Mouse (Mus musculus) Patski (cell line): Measurements from ENCODE around the gene Pigb. TPM values are rescaled to one million over a fixed set of nuclear protein-coding genes. Genes with fewer than 3 reads are reported as not detected.

Source experiments
- ATAC-seq: fragments of 100-300 bp; one replicate; pipeline ENCODE4 v1.8.0; 2021
- CTCF ChIA-PET: fragments of 350-600 bp; sonication (Branson Sonifier 250); formaldehyde crosslinking; loops from one replicate; lab custom pipeline; 2022; ENCODE audit warnings: inconsistent platforms; lab: Charles Lee
- POLR2A ChIA-PET: fragments of 350-600 bp; sonication (Branson Sonifier 250); formaldehyde crosslinking; loops from one replicate; lab custom pipeline; 2022; ENCODE audit warnings: antibody characterized with exemption, inconsistent platforms; lab: Charles Lee
- DNase-seq: peaks from one replicate; pipeline ENCODE4 v3.0.0-alpha.2; 2011; ENCODE audit warnings: low read depth, low spot score
- H3K27me3 ChIP-seq: fragments of 371-371 bp; one replicate; pipeline ENCODE4 v1.5.1; 2021
- CTCF ChIP-seq: fragments of 100-300 bp; IDR thresholded peaks from one replicate; pipeline ENCODE4 v1.5.1; 2021
- in situ Hi-C: fragments of 300-500 bp; cut with MboI; formaldehyde crosslinking; loops from 3 replicates; pipeline ENCODE4 v1.11.1; 2018; ENCODE audit warnings: low pct_unique_long_range_greater_than_20kb, mixed read lengths
- polyA plus RNA-seq: library from polyadenylated mRNA; unstranded; gene quantifications from one replicate; pipeline ENCODE4 v1.2.3, GENCODE M21; 2021

Gene Pigb
- polyA plus RNA-seq, 1 experiment from 2014 or later, result 23.3 TPM

DNA sequence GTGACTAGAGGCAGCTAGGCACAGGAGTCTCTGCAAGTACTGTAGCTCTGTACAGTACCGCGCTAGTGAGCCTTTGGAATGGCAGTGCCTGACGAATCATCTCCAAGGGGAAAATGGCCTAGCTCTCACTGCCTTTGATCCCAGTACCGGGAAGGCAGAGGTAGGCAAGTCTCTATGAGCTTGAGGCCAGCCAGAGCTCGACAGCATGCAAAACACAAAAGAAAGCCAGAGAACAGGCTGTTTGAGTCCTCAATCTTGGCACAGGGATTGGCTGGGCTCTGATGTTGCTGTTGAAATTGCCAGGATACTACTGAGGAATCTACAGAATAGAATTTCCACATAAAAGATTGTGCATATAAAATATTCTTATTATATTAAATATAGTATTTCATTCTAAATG lies 67.7 kb downstream of the Pigb start:
- in situ Hi-C loops, result no loop called here
- ATAC-seq (no peak), DNase-seq (no peak)
- TF ChIP-seq CTCF, result no peak
- H3K27me3 ChIP-seq, result no peaks in the 10 kb centered on the region
- CTCF ChIA-PET, result interaction anchor here (0.8 to 1.5 kb wide), 3 partner anchors 13 to 120 kb away, joined by 3 to 4 read pairs (median 3); partner anchors contain the start of genes Ccpg1 and Ccpg1os
- POLR2A ChIA-PET, result no interaction called here

DNA sequence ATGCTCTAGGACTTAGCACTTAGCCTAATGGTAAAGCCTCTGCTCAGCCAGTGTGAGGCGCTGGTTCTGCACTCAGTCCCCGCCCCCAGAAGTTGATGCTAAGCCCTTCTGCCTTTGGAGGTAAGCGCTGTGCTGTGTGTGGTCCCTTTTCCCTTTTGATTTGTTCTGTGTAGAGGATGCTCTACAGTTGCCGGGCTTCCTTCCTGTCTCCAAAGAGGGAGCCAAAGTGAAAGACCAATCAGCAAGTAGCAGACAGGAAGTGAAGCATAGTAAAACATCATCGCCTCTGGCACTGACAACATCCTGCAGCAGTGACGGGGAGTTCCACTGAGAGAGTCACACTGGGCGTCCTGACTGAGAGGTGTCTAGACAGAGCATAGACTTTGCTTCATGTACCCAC lies 70.3 kb downstream of the Pigb start:
- peak; percentile 22 for TF ChIP-seq CTCF
- CTCF ChIA-PET, result interaction anchor here (0.8 kb wide), 1 partner anchor 9 kb away, joined by 3 read pairs; no protein-coding TSS in a partner anchor
- ATAC-seq (no peak), DNase-seq (no peak)
- in situ Hi-C loops, result no loop called here
- POLR2A ChIA-PET, result no interaction called here
- no peaks in the 10 kb centered on the region for H3K27me3 ChIP-seq

DNA sequence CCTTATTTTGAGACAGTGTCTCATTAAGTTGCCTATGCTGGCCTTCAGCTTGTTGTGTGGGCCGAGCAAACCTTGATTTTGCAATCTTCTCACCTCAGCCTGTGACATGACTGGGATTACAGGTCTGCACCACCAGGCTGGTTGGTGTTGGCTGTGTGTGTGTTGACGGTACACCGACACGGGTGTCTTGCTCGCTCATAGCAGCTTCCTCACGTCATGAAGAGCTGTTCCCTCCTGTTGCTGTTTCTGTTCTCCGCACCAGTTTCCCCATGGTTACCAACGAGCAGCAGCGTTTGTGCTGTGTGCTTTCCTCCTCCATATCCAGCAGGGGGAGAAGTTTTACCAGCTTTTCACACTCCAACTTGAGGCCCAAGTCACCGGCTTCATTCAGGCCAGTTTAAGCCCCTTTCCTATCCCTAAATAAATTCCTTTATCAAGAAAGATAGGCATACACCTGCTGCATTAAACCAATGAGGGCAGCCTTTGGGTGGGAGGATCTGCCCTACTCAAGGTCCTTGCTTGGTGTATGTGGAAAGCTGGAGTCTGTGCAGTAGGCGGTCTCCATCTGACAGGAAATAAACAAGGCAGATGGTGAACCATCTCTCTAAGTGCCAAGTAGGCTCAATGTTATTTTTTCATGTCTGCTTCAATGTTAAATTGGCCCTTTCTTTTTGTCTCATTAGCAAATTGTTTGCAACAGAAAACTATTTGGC lies 71.7 kb downstream of the Pigb start:
- DNase-seq (no peak), ATAC-seq (peak; percentile 47)
- ChIA-PET POLR2A (no interaction called here), CTCF (interaction anchor here (1.0 to 1.9 kb wide), 5 partner anchors 10 to 124 kb away, joined by 3 to 6 read pairs (median 4); partner anchors contain the start of genes Dyx1c1 and Gm44503)
- TF ChIP-seq CTCF, result peak; percentile 77
- H3K27me3 ChIP-seq, result no peaks in the 10 kb centered on the region
- in situ Hi-C loops, result no loop called here

DNA sequence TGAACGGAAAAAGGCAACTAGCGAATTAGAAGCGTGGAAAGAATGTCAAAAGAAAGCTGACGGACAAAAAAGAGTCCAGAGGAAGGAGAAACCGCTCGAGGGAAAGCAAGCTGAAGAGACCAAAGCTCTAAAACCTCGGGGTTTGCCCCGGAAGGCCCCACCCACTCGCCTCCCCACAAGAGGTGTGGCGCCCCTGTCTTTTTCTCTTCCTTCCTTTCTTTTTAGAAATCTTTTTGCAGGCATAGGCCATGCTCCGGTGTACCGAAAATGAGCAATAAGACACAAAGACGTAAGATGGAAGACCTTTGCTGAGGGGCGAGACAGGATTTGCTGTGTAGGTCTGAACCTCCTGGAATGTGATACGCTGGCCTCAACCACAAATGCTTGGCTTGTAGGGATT lies 78.2 kb downstream of the Pigb start:
- DNase-seq, result no peak
- in situ Hi-C loops, result no loop called here

DNA sequence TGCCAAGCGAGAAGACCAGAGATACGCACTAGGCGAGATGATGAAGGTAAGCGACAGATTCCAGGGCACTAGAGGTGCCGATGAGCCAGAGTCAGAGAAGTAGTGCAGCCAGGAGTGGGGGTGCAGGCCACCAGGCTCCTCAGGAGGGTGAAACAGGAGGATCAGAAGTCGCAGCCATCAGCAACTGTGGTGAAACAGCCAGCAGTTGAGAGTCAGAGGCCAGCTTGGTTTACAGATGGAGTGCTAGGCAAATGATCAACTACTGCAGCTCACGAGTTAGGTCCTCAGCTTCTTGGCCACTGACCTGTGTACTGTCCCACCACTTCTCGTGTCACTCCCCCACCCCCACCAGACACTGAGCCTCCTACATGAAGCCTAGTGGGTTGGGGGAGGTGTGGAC lies 78.8 kb downstream of the Pigb start:
- TF ChIP-seq CTCF, result no peak

More for the DNA sequence above, 78.2 kb downstream of the Pigb start:
- no peak for TF ChIP-seq CTCF
- no peaks in the 10 kb centered on the region for H3K27me3 ChIP-seq
- ChIA-PET POLR2A (interaction anchor here (0.7 kb wide), 1 partner anchor 154 kb away, joined by 3 read pairs; no protein-coding TSS in a partner anchor), CTCF (no interaction called here)
- ATAC-seq, result no peak

DNA sequence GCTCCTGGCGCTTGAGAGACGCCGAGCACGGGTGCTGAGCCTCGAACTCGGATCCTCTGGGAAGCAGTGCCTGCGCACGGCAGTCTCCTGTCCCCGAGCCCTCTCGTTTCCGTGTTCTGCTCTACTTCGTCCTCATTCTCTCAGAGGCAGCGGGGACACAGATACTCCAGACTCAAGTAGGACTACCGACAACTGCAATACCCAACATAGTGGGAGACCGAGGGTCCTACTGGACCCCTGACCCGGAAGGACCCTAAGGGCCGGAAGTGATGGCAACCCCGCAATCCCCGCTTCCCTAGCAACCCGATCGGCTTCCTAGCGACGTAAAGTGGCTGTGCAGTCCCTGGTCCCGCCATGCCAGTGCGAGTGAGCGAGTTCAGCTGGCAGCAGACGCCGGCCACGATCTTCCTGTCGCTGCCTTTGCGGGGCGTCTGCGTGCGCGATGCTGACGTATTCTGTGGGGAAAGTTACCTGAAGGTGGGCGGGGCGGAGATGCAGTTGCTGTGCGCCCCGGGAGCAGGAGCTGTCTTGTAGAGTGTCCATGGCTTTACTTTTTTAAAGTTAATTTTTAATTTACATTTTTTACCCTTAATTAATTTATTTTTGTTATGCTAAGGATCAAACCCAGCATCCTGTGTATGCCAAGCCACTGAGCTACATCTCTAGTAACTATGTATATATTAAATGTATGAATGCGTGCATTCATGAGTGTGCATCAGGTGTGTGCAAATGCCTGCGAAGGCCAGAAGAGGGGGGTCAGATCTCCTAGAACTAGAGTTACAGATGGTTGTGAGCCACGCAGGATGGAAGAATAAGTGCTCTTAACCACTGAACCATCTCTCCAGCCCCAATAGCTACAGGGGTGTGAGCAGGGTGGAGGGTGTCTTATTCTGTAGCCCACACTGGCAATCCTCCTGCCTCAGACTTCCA lies 81.4 kb downstream of the Pigb start, which contains the start of the genes Dyx1c1 and Gm44503:
Gene Dyx1c1, plus strand, starts transcription at position 265 of the 930 bp plus-strand sequence.
Gene Gm44503, plus strand, starts transcription at position 332 of the 930 bp plus-strand sequence.
- ChIA-PET CTCF (interaction anchor here (0.6 to 1.2 kb wide), 3 partner anchors 10 to 46 kb away, joined by 3 read pairs; no protein-coding TSS in a partner anchor), POLR2A (interaction anchor here (0.6 kb wide), 1 partner anchor 565 kb away, joined by 3 read pairs; no protein-coding TSS in a partner anchor)
- no peaks in the 10 kb centered on the region for H3K27me3 ChIP-seq
- TF ChIP-seq CTCF, result no peak
- in situ Hi-C loops, result loop anchor here (5.0 kb wide), 1 partner anchor 134 kb away; no protein-coding TSS in a partner anchor
- DNase-seq, result no peak
- no peak for ATAC-seq

More for the DNA sequence above, 78.8 kb downstream of the Pigb start:
- CTCF ChIA-PET, result interaction anchor here (1.4 kb wide), 1 partner anchor 9 kb away, joined by 3 read pairs; no protein-coding TSS in a partner anchor
- H3K27me3 ChIP-seq, result no peaks in the 10 kb centered on the region
- ATAC-seq (no peak), DNase-seq (no peak)
- POLR2A ChIA-PET, result no interaction called here
- in situ Hi-C loops, result no loop called here

Other genes with a start within 250 kb of the Pigb start
- gene Prtg, start 233.5 kb downstream of the Pigb start, polyA plus RNA-seq, result 2.1 TPM
- 8.4 TPM for gene Pygo1, start 114.7 kb downstream of the Pigb start, polyA plus RNA-seq
- gene Dyx1c1, start 81.6 kb downstream of the Pigb start, polyA plus RNA-seq, result 0.77 TPM
- gene Gm44503, start 81.5 kb downstream of the Pigb start, polyA plus RNA-seq, result not detected
- gene Ccpg1os, start 55.0 kb downstream of the Pigb start, polyA plus RNA-seq, result 24.3 TPM
- gene Ccpg1, start 54.9 kb downstream of the Pigb start, polyA plus RNA-seq, result 63.2 TPM
- 2.9 TPM for gene Rab27a, start 4.5 kb upstream of the Pigb start, polyA plus RNA-seq
- not detected for gene Khdc3, start 61.5 kb upstream of the Pigb start, polyA plus RNA-seq
- gene Gm20509, start 62.1 kb upstream of the Pigb start, polyA plus RNA-seq, result not detected
- gene Rsl24d1, start 73.0 kb upstream of the Pigb start, polyA plus RNA-seq, result 52.1 TPM